Mouse (Mus musculus) midbrain, embryonic 11.5 days (tissue): Measurements from ENCODE around the gene Bach2. TPM values are rescaled to one million over a fixed set of nuclear protein-coding genes. Genes with fewer than 3 reads are reported as not detected.

Experiments
- ATAC-seq: fragments of 200-750 bp; cut with Nextera tagmentation; 2 replicates; pipeline ENCODE4 v1.8.0; 2017; ENCODE audit warnings: moderate TSS enrichment, moderate library complexity; ENCODE audit not compliant: low FRiP score
- DNase-seq: peaks from one replicate; pipeline ENCODE4 v3.0.0; 2015; ENCODE audit warnings: low spot score; ENCODE audit errors: missing footprints
- H3K27ac ChIP-seq: fragments of 300-500 bp; sonication (generic); 2 replicates; pipeline ENCODE4 v1.5.1; 2014; ENCODE audit warnings: low read depth, low read length
- H3K27me3 ChIP-seq: fragments of 300-500 bp; sonication (generic); 2 replicates; pipeline ENCODE4 v1.6.1; 2014; ENCODE audit warnings: mild to moderate bottlenecking, low read length, moderate library complexity, mixed read lengths; ENCODE audit not compliant: control insufficient read depth, insufficient read depth
- H3K36me3 ChIP-seq: fragments of 300-500 bp; sonication (generic); 2 replicates; pipeline ENCODE4 v1.6.1; 2014; ENCODE audit warnings: mild to moderate bottlenecking, low read length, moderate library complexity, mixed read lengths; ENCODE audit not compliant: control insufficient read depth, insufficient read depth
- H3K4me1 ChIP-seq: fragments of 300-500 bp; sonication (generic); 2 replicates; pipeline ENCODE4 v1.6.1; 2014; ENCODE audit warnings: low read length; ENCODE audit not compliant: control insufficient read depth, insufficient read depth
- H3K4me2 ChIP-seq: fragments of 300-500 bp; sonication (generic); 2 replicates; pipeline ENCODE4 v1.6.1; 2014; ENCODE audit warnings: mild to moderate bottlenecking, moderate library complexity
- H3K4me3 ChIP-seq: fragments of 300-500 bp; sonication (generic); 2 replicates; pipeline ENCODE4 v1.5.1; 2014; ENCODE audit warnings: low read depth, low read length
- H3K9ac ChIP-seq: fragments of 300-500 bp; sonication (generic); 2 replicates; pipeline ENCODE4 v1.6.1; 2014; ENCODE audit warnings: low read length
- H3K9me3 ChIP-seq: fragments of 300-500 bp; sonication (generic); 2 replicates; pipeline ENCODE4 v1.6.1; 2016; ENCODE audit warnings: low read length; ENCODE audit not compliant: control insufficient read depth
- WGBS: fragments of 180-500 bp; shearing (Covaris S2); extraction: QIAGEN DNeasy Blood & Tissue Kit; methylation state at CpG from one replicate; pipeline ENCODE4 v1.1.7; 2014; 5-methylcytosine and 5-hydroxymethylcytosine counted together
- polyA plus RNA-seq: library from polyadenylated mRNA; unstranded; fragments of >200 nt; fragmentation: Nextera tagmentation; extraction: Ambion mirVana; gene quantifications from 2 replicates; pipeline ENCODE4 v1.2.1, GENCODE M21; 2014

Bach2 gene
- polyA plus RNA-seq, 1 experiment from 2014 or later: 13.2 TPM

DNA sequence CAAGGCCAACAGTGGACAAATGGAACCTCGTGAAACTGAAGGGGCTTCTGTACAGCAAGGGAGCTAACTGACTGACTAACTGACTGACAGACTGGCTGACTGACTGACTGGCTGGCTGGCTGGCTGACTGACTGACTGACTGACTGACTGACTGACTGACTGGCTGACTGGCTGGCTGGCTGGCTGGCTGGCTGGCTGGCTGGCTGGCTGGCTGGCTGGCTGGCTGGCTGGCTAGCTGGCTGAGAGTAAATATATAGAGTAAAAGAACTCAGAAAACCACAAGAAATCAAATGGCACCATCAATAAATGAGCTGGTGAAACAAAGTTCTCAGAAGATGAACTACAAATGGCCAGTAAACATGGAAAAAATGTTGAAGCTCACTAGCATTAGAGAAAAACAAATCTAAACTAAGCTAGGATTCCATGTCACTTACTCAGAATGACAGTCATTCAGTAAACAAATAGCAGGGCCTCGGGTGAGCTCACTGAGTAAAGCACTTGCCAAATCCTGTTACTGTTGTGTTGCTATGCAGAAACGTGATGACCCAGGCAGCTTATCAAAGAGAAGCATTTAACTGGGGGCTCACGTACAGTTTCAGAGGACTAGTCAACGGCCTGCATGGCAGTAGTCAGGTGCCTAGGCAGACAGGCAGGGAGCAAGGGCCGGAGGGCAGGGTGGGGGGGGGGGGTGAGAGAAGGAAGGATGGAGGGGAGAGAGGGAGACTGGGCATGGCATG is 280.4 kb downstream of the Bach2 start:
- Histone ChIP-seq H3K4me1 (peaks cover 34% of the 10 kb centered on the region), H3K9me3 (no peaks in the 10 kb centered on the region), H3K27ac (no peak overlapping the region), H3K36me3 (no peaks in the 10 kb centered on the region), H3K27me3 (no peaks in the 10 kb centered on the region), H3K4me2 (no peak overlapping the region), H3K4me3 (no peak overlapping the region), H3K9ac (no peak overlapping the region)
- WGBS: 52% methylated on average over 6 of the region's 6 CpGs
- DNase-seq (peak; percentile 83), ATAC-seq (no peak)

DNA sequence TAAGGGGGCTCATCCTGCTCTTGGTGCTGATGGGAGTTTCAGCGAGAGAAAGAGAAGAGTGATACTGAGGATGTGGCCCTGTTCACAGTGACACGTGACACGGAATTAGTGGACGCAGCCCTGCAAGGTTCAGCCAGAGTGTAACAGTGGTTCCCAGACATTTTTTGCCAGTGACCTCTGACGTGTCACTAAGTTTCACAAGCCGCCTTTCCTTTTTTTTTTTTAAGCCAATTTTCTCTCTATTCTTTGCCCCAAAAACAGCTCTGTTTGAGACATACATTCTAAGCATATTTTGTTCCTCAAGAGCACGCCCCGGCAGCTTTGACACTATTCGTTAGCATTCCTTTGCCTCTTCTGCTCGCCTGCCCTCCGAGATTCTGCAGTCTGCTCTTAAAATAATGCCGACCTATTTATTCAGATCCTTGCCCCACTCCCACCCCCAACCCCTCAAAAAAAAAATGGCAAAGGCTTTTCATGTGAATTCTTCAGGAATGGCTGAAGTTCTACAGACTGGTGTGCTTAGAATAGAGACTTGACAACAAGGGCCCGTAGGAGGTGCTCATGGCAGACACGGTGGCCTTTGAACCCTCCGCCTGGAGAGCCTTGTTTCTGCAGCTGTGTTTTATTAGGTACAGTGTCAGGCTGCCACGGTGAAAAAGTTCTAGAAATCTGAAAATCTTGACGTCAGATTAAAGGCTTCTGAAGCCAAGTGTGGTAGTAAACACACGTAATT is 282.2 kb downstream of the Bach2 start:
- H3K27ac ChIP-seq: peak overlapping the region; percentile 33

DNA sequence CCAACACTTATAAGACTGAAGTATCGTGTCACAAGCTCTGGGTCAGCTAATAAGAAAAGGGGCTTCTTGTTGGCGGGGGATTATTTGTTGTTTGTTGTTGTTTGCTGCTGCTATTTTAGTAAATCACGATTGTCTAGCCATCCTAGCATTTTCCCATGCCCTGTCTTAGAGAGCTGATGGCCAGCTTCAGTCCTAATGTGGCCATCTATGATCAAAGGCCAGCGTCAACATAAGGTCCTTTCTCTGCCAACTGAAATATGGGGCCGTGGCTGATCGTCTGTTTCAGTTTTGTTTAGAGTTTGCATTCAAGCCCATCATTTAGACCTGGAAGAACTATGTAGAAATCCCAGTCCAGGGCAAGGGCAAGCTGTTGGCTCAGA is 282.7 kb downstream of the Bach2 start:
- WGBS: 75% methylated on average over 6 of the region's 6 CpGs
- no peaks in the 10 kb centered on the region for H3K9me3 ChIP-seq
- H3K36me3 ChIP-seq: no peaks in the 10 kb centered on the region
- H3K4me2 ChIP-seq: no peak overlapping the region
- ATAC-seq: no peak
- H3K4me1 ChIP-seq: peaks cover 30% of the 10 kb centered on the region
- peak; percentile 84 for DNase-seq
- H3K9ac ChIP-seq: no peak overlapping the region
- no peak overlapping the region for H3K4me3 ChIP-seq
- H3K27me3 ChIP-seq: no peaks in the 10 kb centered on the region
- H3K27ac ChIP-seq: peak overlapping the region; percentile 12; the same call in 1 of the 2 replicates

More for the DNA sequence above, 282.2 kb downstream of the Bach2 start:
- no peaks in the 10 kb centered on the region for H3K27me3 ChIP-seq
- 33% methylated on average over 18 of the region's 18 CpGs for WGBS
- no peak overlapping the region for H3K4me2 ChIP-seq
- H3K9me3 ChIP-seq: no peaks in the 10 kb centered on the region
- no peak overlapping the region for H3K9ac ChIP-seq
- H3K4me1 ChIP-seq: peaks cover 29% of the 10 kb centered on the region
- peak; percentile 50; the same call in 1 of the 2 replicates for ATAC-seq
- no peak overlapping the region for H3K4me3 ChIP-seq
- H3K36me3 ChIP-seq: no peaks in the 10 kb centered on the region
- DNase-seq: peak; percentile 86

DNA sequence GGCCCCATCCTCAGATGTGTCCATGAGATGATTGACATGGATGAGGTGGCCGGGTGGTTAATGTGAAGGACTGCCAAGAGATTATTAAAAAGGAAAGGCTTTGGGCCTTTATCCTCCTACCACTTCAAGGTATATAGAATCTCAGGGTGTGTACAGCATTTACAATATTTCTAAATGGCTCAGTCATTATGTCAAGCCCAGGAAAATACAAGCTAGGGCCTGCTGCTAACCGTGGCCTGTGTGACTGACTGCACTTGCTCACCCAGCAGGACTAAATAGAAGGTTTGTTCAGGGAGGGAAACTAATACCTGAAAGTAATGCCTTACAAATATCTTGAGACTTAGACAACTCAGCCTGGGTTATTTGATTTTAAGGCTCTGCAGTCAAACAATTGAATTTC is 283.4 kb downstream of the Bach2 start:
- WGBS: 77% methylated on average over 2 of the region's 2 CpGs
- peaks cover 35% of the 10 kb centered on the region for H3K4me1 ChIP-seq
- H3K4me2 ChIP-seq: no peak overlapping the region
- no peak overlapping the region for H3K9ac ChIP-seq
- H3K27ac ChIP-seq: no peak overlapping the region
- H3K27me3 ChIP-seq: no peaks in the 10 kb centered on the region
- ATAC-seq (no peak), DNase-seq (peak; percentile 81)
- no peaks in the 10 kb centered on the region for H3K36me3 ChIP-seq
- no peaks in the 10 kb centered on the region for H3K9me3 ChIP-seq
- no peak overlapping the region for H3K4me3 ChIP-seq

DNA sequence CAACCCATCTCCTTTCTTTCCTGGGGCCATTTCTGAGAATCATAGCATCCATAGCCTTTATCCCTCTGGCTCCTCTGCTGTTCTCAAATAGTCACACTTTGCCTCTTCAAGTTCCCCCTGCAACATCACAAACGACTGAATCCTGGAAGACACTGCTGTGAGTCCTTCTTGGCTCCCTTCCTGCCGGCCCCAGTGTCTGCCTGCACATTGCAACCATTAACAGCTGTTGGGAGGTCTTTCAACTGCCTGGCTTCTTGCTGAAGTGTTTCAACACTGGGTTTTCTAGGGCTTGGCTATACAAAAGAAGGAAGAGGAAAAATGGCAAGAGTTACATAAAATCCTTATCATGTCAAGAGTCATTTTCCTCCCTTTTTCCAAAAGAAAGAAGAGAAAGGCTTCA is 285.7 kb downstream of the Bach2 start:
- H3K27me3 ChIP-seq: no peaks in the 10 kb centered on the region
- no peaks in the 10 kb centered on the region for H3K9me3 ChIP-seq
- no peak for ATAC-seq
- peak; percentile 77 for DNase-seq
- peaks cover 37% of the 10 kb centered on the region for H3K4me1 ChIP-seq
- 44% methylated on average over 2 of the region's 2 CpGs for WGBS
- H3K4me3 ChIP-seq: no peak overlapping the region
- H3K9ac ChIP-seq: no peak overlapping the region
- H3K4me2 ChIP-seq: no peak overlapping the region
- no peaks in the 10 kb centered on the region for H3K36me3 ChIP-seq
- no peak overlapping the region for H3K27ac ChIP-seq

DNA sequence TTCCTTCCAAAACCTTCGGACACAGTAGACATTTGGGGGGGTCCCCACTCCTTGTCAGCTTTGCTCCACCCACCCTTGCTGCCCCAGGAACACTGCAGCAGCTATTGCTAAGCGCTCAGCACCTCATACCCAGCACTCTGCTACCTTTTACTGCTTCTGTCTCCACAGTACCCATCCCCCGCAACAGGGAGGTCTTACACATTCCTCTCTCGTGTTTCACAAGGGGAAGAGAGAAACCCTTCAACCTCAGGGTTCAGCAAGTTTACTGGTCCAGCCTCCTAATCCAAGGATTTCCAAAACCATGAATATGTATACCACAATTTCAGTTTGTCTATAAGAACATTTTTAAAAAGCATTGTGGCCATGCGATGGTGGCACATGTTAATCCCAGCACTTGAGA is 286.4 kb downstream of the Bach2 start:
- Histone ChIP-seq H3K9me3 (no peaks in the 10 kb centered on the region), H3K27me3 (no peaks in the 10 kb centered on the region), H3K27ac (no peak overlapping the region), H3K4me3 (no peak overlapping the region), H3K9ac (no peak overlapping the region), H3K36me3 (no peaks in the 10 kb centered on the region), H3K4me2 (no peak overlapping the region), H3K4me1 (peaks cover 41% of the 10 kb centered on the region)
- 69% methylated on average over 5 of the region's 5 CpGs for WGBS
- DNase-seq: peak; percentile 76
- ATAC-seq: no peak

DNA sequence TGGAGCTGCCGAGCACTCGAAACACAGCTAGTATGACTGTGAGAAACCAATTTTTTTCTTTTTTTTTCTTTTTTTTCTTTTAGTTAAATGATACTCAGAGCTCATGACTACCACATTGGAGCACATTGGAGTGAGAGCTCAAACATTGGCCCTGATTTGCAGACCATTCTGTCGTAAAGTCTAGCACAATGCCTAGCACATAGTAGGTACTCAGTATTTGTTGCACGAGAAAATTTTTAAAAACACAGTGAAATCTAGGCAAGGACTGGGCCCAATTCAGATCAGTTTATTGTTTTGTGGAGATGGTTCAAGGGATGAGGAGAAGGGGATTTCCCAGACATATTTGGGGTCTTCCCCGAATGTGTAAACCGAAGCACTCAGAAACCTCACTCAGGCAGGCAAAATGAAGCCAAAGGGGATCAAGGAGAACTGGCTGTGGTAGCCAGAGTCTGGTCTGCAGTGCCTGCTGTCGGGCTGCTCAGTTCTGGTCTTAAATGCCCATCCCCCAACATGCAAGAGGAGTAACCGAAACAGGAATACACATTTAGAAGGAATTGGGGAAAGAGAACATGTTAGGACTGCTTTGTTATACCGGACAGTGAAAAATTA is 287.7 kb downstream of the Bach2 start:
- no peak overlapping the region for H3K4me2 ChIP-seq
- no peaks in the 10 kb centered on the region for H3K27me3 ChIP-seq
- DNase-seq (peak; percentile 53), ATAC-seq (no peak)
- no peaks in the 10 kb centered on the region for H3K9me3 ChIP-seq
- no peak overlapping the region for H3K4me3 ChIP-seq
- peaks cover 40% of the 10 kb centered on the region for H3K4me1 ChIP-seq
- WGBS: 75% methylated on average over 9 of the region's 9 CpGs
- peak overlapping the region; percentile 17; the same call in 1 of the 2 replicates for H3K9ac ChIP-seq
- H3K36me3 ChIP-seq: no peaks in the 10 kb centered on the region
- H3K27ac ChIP-seq: no peak overlapping the region

DNA sequence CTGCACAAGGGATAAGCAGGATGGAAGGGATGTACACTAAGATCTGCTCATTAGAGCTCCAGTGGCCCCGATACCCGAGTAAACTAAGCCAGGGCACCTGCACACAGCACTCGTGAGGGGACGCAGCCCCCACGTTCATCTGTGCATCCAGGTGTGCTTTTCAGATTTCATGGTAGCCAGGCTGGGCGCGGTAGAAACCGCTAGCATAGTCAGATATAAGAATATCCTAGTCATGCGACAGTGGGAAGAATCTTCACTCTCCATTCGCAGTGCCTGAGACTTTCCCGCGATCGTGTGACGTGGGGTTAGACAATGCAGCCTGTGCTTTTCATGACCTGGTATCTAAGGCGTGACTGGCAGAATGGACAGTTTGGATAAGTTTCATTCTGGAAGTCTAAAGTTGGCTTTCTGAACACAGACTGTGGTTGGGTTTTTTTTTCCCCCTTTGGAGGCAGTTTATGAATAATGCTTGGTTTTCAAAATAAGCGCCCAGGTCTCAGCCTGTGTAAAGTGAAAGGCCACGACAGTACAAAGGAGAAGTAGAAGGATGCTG is 290.9 kb downstream of the Bach2 start:
- Histone ChIP-seq H3K27ac (no peak overlapping the region), H3K4me1 (peaks cover 47% of the 10 kb centered on the region), H3K9ac (no peak overlapping the region), H3K36me3 (no peaks in the 10 kb centered on the region), H3K4me2 (no peak overlapping the region), H3K4me3 (no peak overlapping the region), H3K9me3 (no peaks in the 10 kb centered on the region), H3K27me3 (no peaks in the 10 kb centered on the region)
- ATAC-seq (no peak), DNase-seq (peak; percentile 88)
- 79% methylated on average over 17 of the region's 17 CpGs for WGBS
